Comparison of ENCODE assay signal across 10 mouse cellular contexts in genomic region chr9:58202676-58203453, GRCm38 (mm10). TPM values are rescaled to one million over a fixed set of nuclear protein-coding genes. Genes with fewer than 3 reads are reported as not detected.
DNase-seq lines count a peak whose midpoint lies in the region; ATAC-seq lines count a peak whose summit lies in the region.
"Had no signal": no experiment of that assay in that cellular context is flagged by ENCODE, and none has a peak within 500 bp of the region (broad histone marks: within the 10 kb centered on the region; RNA-seq: fewer than 3 reads in every experiment).

No protein-coding gene starts in this region.

- peaks cover 65% of the 10 kb centered on the region for H3K27me3 ChIP-seq in heart, embryonic 11.5 days (ENCODE audit: control insufficient read depth, insufficient read depth, low read length)
- peaks cover 98% of the 10 kb centered on the region for H3K27me3 ChIP-seq in forebrain, embryonic 10.5 days (ENCODE audit: poor library complexity, severe bottlenecking)
- peaks cover 54% of the 10 kb centered on the region for H3K27me3 ChIP-seq in neural tube, embryonic 14.5 days (ENCODE audit: control insufficient read depth, insufficient read depth, low read length)

- H3K9ac ChIP-seq in heart, embryonic 11.5 days (ENCODE audit: low read depth, low read length) = no peak overlapping the region
- H3K9ac ChIP-seq in neural tube, embryonic 14.5 days (replicated peaks; ENCODE audit: low read depth, low read length) = peak overlapping the region; percentile 39
- H3K9ac ChIP-seq: liver, embryonic 14.5 days had no signal

- DNase-seq in heart, adult 11 months = peak; percentile 85
- peak; percentile 36 for DNase-seq in forebrain, embryonic 10.5 days (ENCODE audit: extremely low spot score, low spot score)
- DNase-seq in left cerebral cortex, adult 8-10 months (ENCODE audit: low spot score in 2 of 2) = peak; percentile 34 to 75
- DNase-seq in cerebellum, adult 11-12 months = no peak
- DNase-seq in kidney, postnatal 14 days = no peak
- no peak for DNase-seq in kidney, adult 11 months

- no peak for ATAC-seq in heart, embryonic 11.5 days (replicated peaks; ENCODE audit: insufficient number of reproducible peaks, low FRiP score, low TSS enrichment)
- no peak for ATAC-seq in neural tube, embryonic 14.5 days (ENCODE audit: low read depth)
- ATAC-seq: activated CD4-positive, CD25-positive, alpha-beta regulatory T cell, adult 4 months had no signal

- peaks cover 17% of the 10 kb centered on the region; the same call in 1 of the 2 replicates for H3K4me1 ChIP-seq in heart, embryonic 11.5 days (ENCODE audit: control insufficient read depth, insufficient read depth, low read length)
- peaks cover 79% of the 10 kb centered on the region for H3K4me1 ChIP-seq in forebrain, embryonic 10.5 days
- H3K4me1 ChIP-seq in neural tube, embryonic 14.5 days (ENCODE audit: control insufficient read depth, insufficient read depth, low read length) = peaks cover 13% of the 10 kb centered on the region; the same call in 1 of the 2 replicates

- no peak overlapping the region for H3K27ac ChIP-seq in heart, embryonic 11.5 days (ENCODE audit: low read depth, low read length)
- peak overlapping the region; percentile 75 for H3K27ac ChIP-seq in forebrain, embryonic 10.5 days
- H3K27ac ChIP-seq in neural tube, embryonic 14.5 days (ENCODE audit: low read depth, low read length) = peak overlapping the region; percentile 66
- H3K27ac ChIP-seq: liver, embryonic 14.5 days had no signal

- no peaks in the 10 kb centered on the region for H3K9me3 ChIP-seq in heart, embryonic 11.5 days (replicated peaks; ENCODE audit: control insufficient read depth, low read length)
- no peaks in the 10 kb centered on the region for H3K9me3 ChIP-seq in forebrain, embryonic 10.5 days
- H3K9me3 ChIP-seq in neural tube, embryonic 14.5 days (ENCODE audit: control insufficient read depth, low read length) = no peaks in the 10 kb centered on the region

- no peaks in the 10 kb centered on the region for H3K36me3 ChIP-seq in heart, embryonic 11.5 days (ENCODE audit: control insufficient read depth, insufficient read depth, low read length)
- H3K36me3 ChIP-seq in forebrain, embryonic 10.5 days (replicated peaks) = no peaks in the 10 kb centered on the region
- no peaks in the 10 kb centered on the region for H3K36me3 ChIP-seq in neural tube, embryonic 14.5 days (ENCODE audit: control insufficient read depth, insufficient read depth, low read length)

- H3K4me2 ChIP-seq in heart, embryonic 11.5 days = no peak overlapping the region
- H3K4me2 ChIP-seq in neural tube, embryonic 14.5 days (ENCODE audit: low read depth, low read length) = peak overlapping the region; percentile 31

- no peak overlapping the region for H3K4me3 ChIP-seq in heart, embryonic 11.5 days (ENCODE audit: low read depth, low read length)
- H3K4me3 ChIP-seq in forebrain, embryonic 10.5 days = peak overlapping the region; percentile 50
- H3K4me3 ChIP-seq in neural tube, embryonic 14.5 days (ENCODE audit: low read depth, low read length) = peak overlapping the region; percentile 24

- WGBS in heart, embryonic 11.5 days (ENCODE audit: insufficient replicate concordance) = 3% methylated on average over 14 of the region's 14 CpGs
- 2% methylated on average over 14 of the region's 14 CpGs for WGBS in forebrain, embryonic 10.5 days
- 2% methylated on average over 14 of the region's 14 CpGs for WGBS in neural tube, embryonic 14.5 days

RNA-seq across cellular contexts. Expression of gene Islr, which starts 1.2 kb away (rescaled TPM):
- polyA plus RNA-seq in heart, embryonic 11.5 days (2014; fragmentation: Nextera tagmentation; extraction: Ambion mirVana) = 5.5 and 6.2 TPM in 2 replicates
- 4.0 and 4.6 TPM in 2 replicates for polyA plus RNA-seq in forebrain, embryonic 10.5 days (2016; fragmentation: Nextera tagmentation; extraction: Ambion mirVana)
- 10 to 100 TPM; 14.8 to 23.4 (median 18.9) TPM for total RNA-seq in left cerebral cortex, adult 8-10 months (2022)
- polyA plus RNA-seq in neural tube, embryonic 14.5 days (2014; fragmentation: Nextera tagmentation; extraction: Ambion mirVana) = 1.5 and 39.2 TPM in 2 replicates

RNA-seq across cellular contexts. Expression of gene Islr2, which starts 1.3 kb away (rescaled TPM):
- polyA plus RNA-seq in heart, embryonic 11.5 days (2014; fragmentation: Nextera tagmentation; extraction: Ambion mirVana) = 0.19 and 0.27 TPM in 2 replicates
- polyA plus RNA-seq in forebrain, embryonic 10.5 days (2016; fragmentation: Nextera tagmentation; extraction: Ambion mirVana) = 2.2 and 3.6 TPM in 2 replicates
- total RNA-seq in left cerebral cortex, adult 8-10 months (2022) = 10 to 100 TPM; 63.9 to 73.8 (median 69.4) TPM
- polyA plus RNA-seq in neural tube, embryonic 14.5 days (2014; fragmentation: Nextera tagmentation; extraction: Ambion mirVana) = 13.2 and 13.5 TPM in 2 replicates
- polyA plus RNA-seq: activated CD4-positive, CD25-positive, alpha-beta regulatory T cell, adult 4 months had no signal

RNA-seq across cellular contexts. Expression of gene Pml, which starts 46.7 kb away (rescaled TPM):
- 13.5 and 15.5 TPM in 2 replicates for polyA plus RNA-seq in heart, embryonic 11.5 days (2014; fragmentation: Nextera tagmentation; extraction: Ambion mirVana)
- polyA plus RNA-seq in forebrain, embryonic 10.5 days (2016; fragmentation: Nextera tagmentation; extraction: Ambion mirVana) = 13.7 and 14.4 TPM in 2 replicates
- 10 to 100 TPM; 15.3 to 20.3 (median 17.5) TPM for total RNA-seq in left cerebral cortex, adult 8-10 months (2022)
- polyA plus RNA-seq in neural tube, embryonic 14.5 days (2014; fragmentation: Nextera tagmentation; extraction: Ambion mirVana) = 2.7 and 3.3 TPM in 2 replicates

RNA-seq across cellular contexts. Expression of gene Stoml1, which starts 50.1 kb away (rescaled TPM):
- 19.4 and 22.2 TPM in 2 replicates for polyA plus RNA-seq in heart, embryonic 11.5 days (2014; fragmentation: Nextera tagmentation; extraction: Ambion mirVana)
- polyA plus RNA-seq in forebrain, embryonic 10.5 days (2016; fragmentation: Nextera tagmentation; extraction: Ambion mirVana) = 24.8 and 28.8 TPM in 2 replicates
- total RNA-seq in left cerebral cortex, adult 8-10 months (2022) = 10 to 100 TPM; 65.6 to 69.4 (median 67.4) TPM
- polyA plus RNA-seq in neural tube, embryonic 14.5 days (2014; fragmentation: Nextera tagmentation; extraction: Ambion mirVana) = 112 and 129 TPM in 2 replicates

Comparison
In these comparisons a context has a peak if more than half of its experiments do, and no peak if none do; other contexts are left out.
1. DNase-seq: peak in heart, adult 11 months (single experiment), forebrain, embryonic 10.5 days (single experiment) and left cerebral cortex, adult 8-10 months (2 of 2); none in cerebellum, adult 11-12 months (single experiment), kidney, postnatal 14 days (single experiment) and kidney, adult 11 months (single experiment).